Mouse (Mus musculus) cerebellum, postnatal 25 days (tissue): Measurements from ENCODE around the gene Olfr1447.

Source experiments
- DNase-seq, 2 experiments: peaks; one replicate each; pipeline ENCODE4 v3.0.0; 2021; ENCODE audit warnings: mixed read lengths in 2 of 2

Olfr1447 gene

DNA sequence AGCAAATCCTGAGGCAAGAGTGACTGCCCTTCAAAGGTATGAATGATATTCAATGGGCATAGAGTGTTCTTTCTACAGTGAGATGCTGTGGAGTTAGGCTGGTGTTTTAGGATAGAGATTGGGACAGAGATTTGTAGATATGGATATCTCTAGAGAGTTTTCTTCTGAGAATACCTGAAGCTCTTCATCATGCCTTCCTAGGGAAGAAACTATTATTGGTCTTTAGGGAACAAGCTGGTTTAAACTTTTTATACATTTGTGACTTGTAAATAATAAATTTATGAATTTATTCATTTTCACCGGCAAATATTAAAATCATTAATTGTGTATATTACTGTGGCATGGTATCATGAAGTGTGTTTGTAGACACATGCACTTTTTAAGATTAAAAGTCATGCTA is at the start of gene Olfr1447:
TSS of gene Olfr1447 (minus strand) at position 101 of the 400 bp plus-strand sequence.
- no peak for DNase-seq

DNA sequence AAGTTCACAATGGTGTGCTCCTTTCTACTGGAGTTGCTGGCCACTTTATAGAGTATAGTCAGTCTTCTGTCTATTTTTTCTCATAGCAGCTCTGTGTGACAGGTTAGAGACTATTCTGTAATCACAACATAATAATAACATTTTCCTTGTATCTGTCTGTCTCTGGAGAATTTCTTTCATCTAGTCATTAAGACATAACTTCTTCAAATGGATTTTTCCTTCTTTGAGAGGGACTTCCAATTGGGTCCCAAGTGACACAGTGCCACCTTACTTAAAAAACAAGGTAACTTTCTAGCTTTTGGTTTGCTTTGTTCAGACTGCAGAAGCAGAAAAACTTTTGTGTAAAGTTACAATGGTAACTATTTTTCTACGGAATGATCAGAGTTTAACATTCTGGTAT is 46.4 kb upstream of the Olfr1447 start, which contains the start of gene Olfr1450:
TSS of gene Olfr1450 (plus strand) at position 301 of the 400 bp plus-strand sequence.
- no peak for DNase-seq

DNA sequence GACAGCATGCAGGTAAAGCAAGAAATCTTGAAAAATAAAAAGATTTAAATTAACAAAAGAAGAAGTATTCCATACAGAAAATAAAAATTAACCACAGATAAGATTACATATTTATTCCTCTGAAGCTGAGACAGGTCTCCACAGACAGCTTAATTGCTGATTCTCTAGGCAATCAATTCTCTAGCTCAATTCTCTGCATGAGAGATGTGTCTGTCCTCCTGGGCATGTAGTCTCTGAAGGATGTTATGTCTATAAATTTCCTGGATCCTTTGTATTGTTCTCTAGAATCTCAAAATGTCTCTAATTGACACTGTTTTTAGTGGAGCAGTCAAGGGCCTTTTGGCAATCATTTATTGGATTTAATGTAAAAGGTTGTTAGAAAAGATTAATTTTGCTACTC is 27.0 kb upstream of the Olfr1447 start, which contains the start of gene Olfr1449:
TSS of gene Olfr1449 (plus strand) at position 301 of the 400 bp plus-strand sequence.
- no peak for DNase-seq

DNA sequence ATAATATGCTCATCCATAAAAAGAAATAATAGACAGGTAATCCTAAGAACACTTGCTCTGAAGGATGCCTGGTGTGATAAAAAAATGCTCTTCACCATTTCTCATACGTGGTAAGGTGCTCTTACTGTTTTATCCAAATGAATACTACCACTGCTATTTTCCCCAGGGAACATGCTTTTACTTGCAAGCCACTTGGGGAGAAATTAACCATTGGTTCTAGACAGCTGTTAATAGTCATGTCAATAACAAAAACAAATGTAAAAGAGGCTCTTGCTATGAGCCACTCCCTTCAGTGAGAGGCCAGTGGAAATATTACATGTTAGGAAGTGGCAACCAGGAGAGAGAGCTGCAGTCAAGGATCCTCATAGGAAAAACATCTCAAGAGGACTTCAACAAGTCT is 20.8 kb upstream of the Olfr1447 start, which contains the start of gene Olfr1448:
TSS of gene Olfr1448 (minus strand) at position 101 of the 400 bp plus-strand sequence.
- DNase-seq = no peak

DNA sequence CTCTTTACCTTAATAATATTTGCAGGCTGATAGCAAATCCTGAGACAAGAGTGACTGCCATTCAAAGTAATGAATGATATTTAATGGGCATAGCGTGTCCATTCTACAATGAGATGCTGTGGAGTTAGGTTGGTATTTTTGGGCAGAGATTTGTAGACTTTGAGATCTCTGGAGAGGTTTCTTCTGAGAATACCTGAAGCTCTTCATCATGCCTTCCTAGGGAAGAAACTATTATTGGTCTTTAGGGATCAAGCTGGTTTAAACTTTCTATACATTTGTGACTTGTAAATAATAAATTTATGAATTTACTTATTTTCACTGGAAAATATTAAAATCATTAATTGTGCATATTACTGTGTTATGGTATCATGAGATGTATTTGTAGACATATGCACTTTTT is 10.1 kb downstream of the Olfr1447 start, which contains the start of gene Olfr1446:
TSS of gene Olfr1446 (minus strand) at position 101 of the 400 bp plus-strand sequence.
- DNase-seq = no peak

DNA sequence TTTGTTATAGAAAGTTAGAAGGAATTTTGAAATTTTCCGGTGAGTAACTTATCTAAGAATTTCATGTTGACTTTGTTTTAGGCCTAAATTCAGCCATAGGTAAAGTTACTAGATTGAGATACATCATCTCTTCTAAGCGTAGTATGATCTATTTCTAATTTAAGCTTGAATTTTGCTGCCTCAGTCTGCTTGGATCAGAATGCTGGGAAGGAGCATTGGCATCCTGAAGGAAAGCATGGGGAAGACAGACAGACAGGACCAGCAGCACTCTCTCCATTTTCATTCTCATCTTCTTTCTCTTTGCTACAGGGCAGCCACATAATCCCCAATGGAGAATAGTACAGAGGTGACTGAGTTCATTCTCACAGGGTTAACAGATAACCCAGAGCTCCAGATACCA is 20.0 kb downstream of the Olfr1447 start, which contains the start of gene Olfr1445:
TSS of gene Olfr1445 (plus strand) at position 301 of the 400 bp plus-strand sequence.
- no peak for DNase-seq

DNA sequence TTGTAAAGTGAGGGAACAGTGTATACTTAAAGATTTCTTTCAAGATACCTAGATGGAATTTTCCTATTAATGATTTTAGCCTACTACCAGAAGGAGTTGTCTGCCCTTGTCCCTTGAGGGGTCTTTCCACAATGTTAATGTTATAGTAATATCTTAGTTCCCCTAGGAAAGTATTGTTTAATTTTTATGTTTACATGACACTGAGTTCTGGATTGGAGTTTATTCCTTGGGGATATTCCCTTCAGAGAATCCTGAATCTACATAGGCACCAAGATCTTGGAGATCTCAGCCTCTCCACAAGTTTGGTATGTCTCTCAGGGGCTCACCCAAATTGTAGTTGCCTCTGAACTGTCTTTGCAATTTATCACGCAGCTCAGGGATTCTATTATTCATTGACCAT is 46.6 kb downstream of the Olfr1447 start, which contains the start of gene Olfr1444:
TSS of gene Olfr1444 (plus strand) at position 301 of the 400 bp plus-strand sequence.
- DNase-seq = no peak
